Mouse (Mus musculus): ENCODE results near the gene Rin2. TPM values are rescaled to one million over a fixed set of nuclear protein-coding genes. Genes with fewer than 3 reads are reported as not detected.

Rin2 gene
- total RNA-seq, 2 experiments from 2014 or later, result 24.2 to 29.3 TPM

GRCm38 (mm10) chr2:145691367-145692009, 16.5 kb downstream of the Rin2 start:
- intact Hi-C loops (cut with DNase I), result no loop called here
- Histone ChIP-seq H3K27ac (no peak overlapping the region), H3K4me3 (no peak overlapping the region)
- DNase-seq (ENCODE audit: extremely low spot score in 1 of 2, low spot score in 2 of 2), result no peak
- no peak for TF ChIP-seq CTCF (IDR thresholded peaks at IDR 0.05)

GRCm38 (mm10) chr2:145697160-145697559, 22.1 kb downstream of the Rin2 start:
- Histone ChIP-seq H3K27ac (no peak overlapping the region), H3K4me3 (no peak overlapping the region)
- intact Hi-C loops (cut with DNase I), result loop anchor here (5.0 kb wide), 1 partner anchor 185 kb away; no protein-coding TSS in a partner anchor
- TF ChIP-seq CTCF (IDR thresholded peaks at IDR 0.05), result no peak
- no peak for DNase-seq (ENCODE audit: extremely low spot score in 1 of 2, low spot score in 2 of 2)

DNA sequence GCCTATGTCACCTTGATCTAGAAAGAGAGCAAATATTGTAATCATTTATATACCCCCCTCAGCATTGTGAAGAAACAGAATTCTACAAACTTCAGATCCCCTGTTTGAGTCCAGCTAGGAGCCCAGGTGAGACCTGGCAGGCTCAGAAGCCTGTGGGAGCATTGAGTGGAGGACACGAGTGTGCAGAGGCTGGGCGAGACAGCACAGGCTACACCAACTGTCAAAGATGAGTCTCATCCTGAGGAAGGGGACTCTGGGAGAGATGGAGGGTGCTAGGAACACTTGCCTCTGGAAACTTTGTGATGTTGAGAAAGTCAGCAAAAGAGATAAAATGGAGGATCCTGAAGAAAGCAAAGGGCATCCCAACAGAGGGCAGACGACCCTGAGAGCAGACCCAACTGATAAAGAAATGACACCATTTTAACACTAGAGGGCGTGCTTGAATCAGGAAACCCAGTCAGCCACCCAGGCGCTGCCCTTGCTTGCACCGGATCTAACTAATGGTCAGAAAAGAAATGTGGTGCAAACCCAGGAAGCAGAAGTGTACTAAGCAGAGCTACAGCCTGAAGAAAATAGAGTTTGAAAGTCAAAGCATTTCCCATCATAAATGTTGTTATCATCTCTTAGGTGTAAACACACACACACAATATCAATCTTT, 24.5 kb downstream of the Rin2 start:
- Histone ChIP-seq H3K4me3 (no peak overlapping the region), H3K27ac (no peak overlapping the region)
- DNase-seq (ENCODE audit: extremely low spot score in 1 of 2, low spot score in 2 of 2), result peak; percentile 35 to 42
- TF ChIP-seq CTCF (IDR thresholded peaks at IDR 0.05), result peak; percentile 87
- intact Hi-C loops (cut with DNase I), result loop anchor here (1.0 to 10.0 kb wide), 4 partner anchors 95 to 715 kb away; no protein-coding TSS in a partner anchor

GRCm38 (mm10) chr2:145700237-145700985, 25.4 kb downstream of the Rin2 start:
- no peak for TF ChIP-seq CTCF (IDR thresholded peaks at IDR 0.05)
- Histone ChIP-seq H3K27ac (no peak overlapping the region), H3K4me3 (no peak overlapping the region)
- intact Hi-C loops (cut with DNase I), result loop anchor here (10.0 kb wide), 1 partner anchor 714 kb away; no protein-coding TSS in a partner anchor
- DNase-seq (ENCODE audit: extremely low spot score in 1 of 2, low spot score in 2 of 2), result no peak

DNA sequence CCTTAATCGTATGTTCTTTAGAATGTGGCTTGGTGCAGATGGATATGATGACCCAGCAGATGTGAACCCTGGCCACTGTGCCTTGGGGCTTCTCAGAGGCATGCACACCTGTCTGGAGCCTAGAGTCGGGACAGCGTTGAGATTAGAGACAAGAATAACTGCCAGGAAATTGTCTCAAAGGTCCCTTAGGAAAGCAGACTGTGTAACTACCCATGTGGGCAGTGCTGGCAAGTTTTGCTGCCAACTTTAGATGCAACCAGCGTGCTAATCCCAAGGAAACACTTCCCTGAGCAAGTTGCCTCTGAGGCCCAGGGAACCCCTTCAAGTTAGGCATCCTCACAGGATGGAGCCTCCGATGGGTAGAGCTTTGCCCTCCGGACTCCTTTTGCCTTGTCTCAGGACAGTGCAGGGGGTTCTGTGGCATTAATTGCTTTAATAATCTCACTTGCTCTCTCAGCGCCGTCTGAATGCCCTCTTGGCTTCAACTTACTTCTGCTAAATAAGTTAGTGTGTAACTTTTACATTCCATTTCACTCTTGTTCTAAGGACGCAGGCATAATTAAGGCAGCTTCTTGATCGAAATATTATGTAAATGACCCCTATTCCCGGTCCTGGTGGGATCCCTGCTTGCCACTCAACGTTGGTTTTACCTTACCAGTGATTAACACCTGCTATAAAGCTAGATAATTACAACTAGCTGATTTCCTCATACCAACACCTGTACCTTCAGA, 26.8 kb downstream of the Rin2 start:
- no peak for DNase-seq (ENCODE audit: extremely low spot score in 1 of 2, low spot score in 2 of 2)
- intact Hi-C loops (cut with DNase I), result loop anchor here (10.0 kb wide), 1 partner anchor 713 kb away; no protein-coding TSS in a partner anchor
- no peak overlapping the region for H3K27ac ChIP-seq
- H3K4me3 ChIP-seq, result no peak overlapping the region
- no peak for TF ChIP-seq CTCF (IDR thresholded peaks at IDR 0.05)

DNA sequence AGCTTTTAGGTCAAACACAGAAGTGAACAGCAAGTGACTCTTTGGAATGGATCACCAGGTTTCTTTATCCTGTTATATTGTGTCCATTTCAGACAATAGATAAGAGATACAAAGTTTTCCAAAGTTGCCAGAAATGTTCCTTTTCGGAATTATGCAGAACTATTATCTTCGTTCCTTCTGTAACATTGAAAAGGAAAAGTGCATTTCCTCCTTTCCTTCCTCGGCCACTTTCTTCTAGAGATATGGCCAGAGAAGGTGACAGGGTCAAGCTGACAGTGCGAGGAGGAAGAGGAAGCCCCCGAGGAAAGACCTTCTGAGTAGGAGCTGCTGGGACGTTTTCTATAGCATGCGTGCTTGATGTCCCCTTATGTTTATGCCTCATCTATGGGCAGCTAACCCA, 29.7 kb downstream of the Rin2 start:
- H3K4me3 ChIP-seq, result no peak overlapping the region
- H3K27ac ChIP-seq, result no peak overlapping the region
- intact Hi-C loops (cut with DNase I), result loop anchor here (10.0 kb wide), 1 partner anchor 710 kb away; no protein-coding TSS in a partner anchor
- no peak for DNase-seq (ENCODE audit: extremely low spot score in 1 of 2, low spot score in 2 of 2)
- TF ChIP-seq CTCF (IDR thresholded peaks at IDR 0.05), result no peak

DNA sequence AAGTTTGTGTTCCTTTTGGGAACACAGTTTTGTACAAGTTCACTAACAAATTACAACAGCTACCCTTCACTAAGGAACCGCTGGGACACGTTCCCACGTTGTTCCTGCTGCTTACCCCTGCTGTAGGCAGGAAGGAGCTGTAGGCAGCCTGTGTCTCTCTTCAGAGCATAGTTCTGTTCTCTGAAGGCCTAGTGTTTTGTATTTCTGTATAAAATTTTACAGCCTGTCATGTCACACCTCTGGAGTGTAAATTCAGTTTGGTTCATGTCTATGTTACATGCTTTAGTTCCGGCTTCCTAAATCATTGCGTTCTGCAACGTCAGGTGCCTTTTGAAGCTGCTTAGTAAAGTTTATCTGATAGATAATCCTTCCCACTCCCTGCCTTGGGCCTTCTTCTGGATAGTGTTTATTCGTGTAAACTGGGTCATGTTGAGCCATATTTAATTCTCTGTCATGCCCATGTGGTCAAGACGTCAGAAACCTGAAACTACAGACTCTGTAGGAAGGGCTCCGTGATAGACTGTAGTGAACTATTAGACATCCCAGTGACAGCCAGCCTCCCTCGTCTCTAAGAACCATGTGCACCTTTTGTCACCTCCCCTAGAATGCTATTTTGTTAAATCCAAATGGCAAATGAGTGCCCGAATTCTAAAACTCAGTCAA, 34.8 kb downstream of the Rin2 start:
- no peak overlapping the region for H3K27ac ChIP-seq
- TF ChIP-seq CTCF (IDR thresholded peaks at IDR 0.05), result no peak
- DNase-seq (ENCODE audit: extremely low spot score in 1 of 2, low spot score in 2 of 2), result no peak
- H3K4me3 ChIP-seq, result no peak overlapping the region
- intact Hi-C loops (cut with DNase I), result loop anchor here (10.0 kb wide), 1 partner anchor 705 kb away; no protein-coding TSS in a partner anchor

- no peak overlapping the region for H3K4me3 ChIP-seq
- no peak overlapping the region for H3K27ac ChIP-seq
- intact Hi-C loops (cut with DNase I), result no loop called here
- no peak for DNase-seq (ENCODE audit: extremely low spot score in 1 of 2, low spot score in 2 of 2)
- no peak for TF ChIP-seq CTCF (IDR thresholded peaks at IDR 0.05)
Observed at GRCm38 (mm10) chr2:145711512-145711911, 36.5 kb downstream of the Rin2 start.

DNA sequence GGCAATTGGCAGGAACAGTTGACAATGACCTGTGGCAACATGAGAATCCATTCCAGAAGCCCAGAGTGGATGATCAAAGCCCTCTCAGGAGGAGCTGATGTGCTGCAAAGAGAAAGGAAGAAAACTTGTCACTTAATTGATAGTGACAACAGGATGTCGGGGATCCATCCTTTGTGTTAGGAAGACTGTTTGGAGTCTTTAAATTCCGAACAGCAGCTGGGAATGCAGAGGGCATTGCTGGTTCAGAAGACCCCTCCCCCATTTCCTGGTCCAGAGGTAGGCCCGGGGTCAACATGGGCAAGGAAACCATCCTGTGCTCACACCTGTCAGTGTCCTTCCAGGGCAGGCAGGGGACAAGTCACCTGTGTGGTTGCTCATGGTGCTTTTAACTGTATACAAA, 37.0 kb downstream of the Rin2 start:
- intact Hi-C loops (cut with DNase I), result no loop called here
- Histone ChIP-seq H3K4me3 (no peak overlapping the region), H3K27ac (no peak overlapping the region)
- no peak for TF ChIP-seq CTCF (IDR thresholded peaks at IDR 0.05)
- DNase-seq (ENCODE audit: extremely low spot score in 1 of 2, low spot score in 2 of 2), result no peak

GRCm38 (mm10) chr2:145717539-145717938, 42.5 kb downstream of the Rin2 start:
- Histone ChIP-seq H3K27ac (no peak overlapping the region), H3K4me3 (no peak overlapping the region)
- intact Hi-C loops (cut with DNase I), result no loop called here
- TF ChIP-seq CTCF (IDR thresholded peaks at IDR 0.05), result no peak
- no peak for DNase-seq (ENCODE audit: extremely low spot score in 1 of 2, low spot score in 2 of 2)

DNA sequence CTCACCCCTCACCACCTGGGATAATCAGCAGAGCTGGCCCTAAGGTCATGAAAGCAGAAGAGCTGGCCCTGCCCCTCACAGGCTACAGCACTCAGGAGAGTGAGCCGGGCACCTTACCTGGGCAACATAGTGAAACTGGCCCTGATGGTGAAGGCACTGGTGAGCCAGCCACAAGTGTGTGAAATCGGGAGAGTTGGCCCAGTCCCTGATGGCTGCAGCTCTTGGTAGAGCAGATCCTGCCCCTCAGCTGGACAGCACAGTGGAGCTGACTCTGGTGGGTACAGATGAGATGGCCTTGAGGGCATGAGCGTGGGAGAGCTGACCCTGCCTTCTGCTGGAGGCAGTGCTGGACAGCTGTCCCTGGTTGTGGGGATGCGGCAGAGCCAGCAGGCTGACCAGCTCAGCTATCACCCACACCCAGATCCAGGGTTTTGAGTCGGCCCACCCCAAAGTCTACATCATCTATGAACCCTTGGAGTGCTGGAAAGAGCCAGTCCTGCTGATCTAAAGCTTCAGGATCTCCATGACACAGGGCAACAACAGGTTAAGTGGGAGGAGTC, 43.7 kb downstream of the Rin2 start:
- no peak for TF ChIP-seq CTCF (IDR thresholded peaks at IDR 0.05)
- intact Hi-C loops (cut with DNase I), result no loop called here
- H3K27ac ChIP-seq, result no peak overlapping the region
- DNase-seq (ENCODE audit: extremely low spot score in 1 of 2, low spot score in 2 of 2), result no peak
- H3K4me3 ChIP-seq, result no peak overlapping the region
